Mouse (Mus musculus): Measurements from ENCODE around the gene Cped1.

Gene Cped1

GRCm38 (mm10) chr6:22168388-22168787 is 182.7 kb downstream of the Cped1 start:
- Histone ChIP-seq H3K27me3 (ENCODE audit: control insufficient read depth, insufficient read depth, low read length, poor library complexity, severe bottlenecking) (no peaks in the 10 kb centered on the region), H3K36me3 (ENCODE audit: control insufficient read depth, insufficient read depth, low read length, poor library complexity, severe bottlenecking) (no peaks in the 10 kb centered on the region)
- no peak for DNase-seq (ENCODE audit: low read depth, low spot score)

GRCm38 (mm10) chr6:22178721-22179295 is 193.1 kb downstream of the Cped1 start:
- Histone ChIP-seq H3K36me3 (ENCODE audit: control insufficient read depth, insufficient read depth, low read length, poor library complexity, severe bottlenecking) (no peaks in the 10 kb centered on the region), H3K27me3 (ENCODE audit: control insufficient read depth, insufficient read depth, low read length, poor library complexity, severe bottlenecking) (no peaks in the 10 kb centered on the region)
- no peak for DNase-seq (ENCODE audit: low read depth, low spot score)

DNA sequence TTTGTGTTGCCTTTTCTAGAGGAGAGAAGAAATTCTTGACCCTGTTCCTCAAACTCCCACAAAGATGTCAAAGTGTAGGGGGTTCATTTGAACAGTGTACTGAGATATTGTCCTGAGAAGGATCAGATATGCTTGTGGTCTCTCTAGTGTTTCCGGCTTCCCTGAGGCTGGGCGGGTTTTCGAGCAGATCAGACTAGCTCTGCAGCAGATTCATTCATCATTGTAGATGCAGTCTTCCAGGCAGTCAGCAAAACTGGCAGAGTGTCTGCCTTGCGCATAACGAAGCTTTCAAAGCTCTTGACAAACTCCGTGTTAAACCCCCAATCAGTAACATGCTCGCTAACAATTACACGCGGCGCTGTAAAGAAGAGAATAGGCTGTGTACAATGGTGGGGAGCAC is 194.6 kb downstream of the Cped1 start:
- H3K27me3 ChIP-seq (ENCODE audit: control insufficient read depth, insufficient read depth, low read length, poor library complexity, severe bottlenecking), result no peaks in the 10 kb centered on the region

GRCm38 (mm10) chr6:22186967-22187366 is 201.3 kb downstream of the Cped1 start:
- H3K36me3 ChIP-seq (ENCODE audit: control insufficient read depth, insufficient read depth, low read length, poor library complexity, severe bottlenecking), result no peaks in the 10 kb centered on the region
- DNase-seq (ENCODE audit: low read depth, low spot score), result no peak

More for the DNA sequence above, 194.6 kb downstream of the Cped1 start:
- no peaks in the 10 kb centered on the region for H3K36me3 ChIP-seq (ENCODE audit: control insufficient read depth, insufficient read depth, low read length, poor library complexity, severe bottlenecking)
- DNase-seq (ENCODE audit: low read depth, low spot score), result no peak

DNA sequence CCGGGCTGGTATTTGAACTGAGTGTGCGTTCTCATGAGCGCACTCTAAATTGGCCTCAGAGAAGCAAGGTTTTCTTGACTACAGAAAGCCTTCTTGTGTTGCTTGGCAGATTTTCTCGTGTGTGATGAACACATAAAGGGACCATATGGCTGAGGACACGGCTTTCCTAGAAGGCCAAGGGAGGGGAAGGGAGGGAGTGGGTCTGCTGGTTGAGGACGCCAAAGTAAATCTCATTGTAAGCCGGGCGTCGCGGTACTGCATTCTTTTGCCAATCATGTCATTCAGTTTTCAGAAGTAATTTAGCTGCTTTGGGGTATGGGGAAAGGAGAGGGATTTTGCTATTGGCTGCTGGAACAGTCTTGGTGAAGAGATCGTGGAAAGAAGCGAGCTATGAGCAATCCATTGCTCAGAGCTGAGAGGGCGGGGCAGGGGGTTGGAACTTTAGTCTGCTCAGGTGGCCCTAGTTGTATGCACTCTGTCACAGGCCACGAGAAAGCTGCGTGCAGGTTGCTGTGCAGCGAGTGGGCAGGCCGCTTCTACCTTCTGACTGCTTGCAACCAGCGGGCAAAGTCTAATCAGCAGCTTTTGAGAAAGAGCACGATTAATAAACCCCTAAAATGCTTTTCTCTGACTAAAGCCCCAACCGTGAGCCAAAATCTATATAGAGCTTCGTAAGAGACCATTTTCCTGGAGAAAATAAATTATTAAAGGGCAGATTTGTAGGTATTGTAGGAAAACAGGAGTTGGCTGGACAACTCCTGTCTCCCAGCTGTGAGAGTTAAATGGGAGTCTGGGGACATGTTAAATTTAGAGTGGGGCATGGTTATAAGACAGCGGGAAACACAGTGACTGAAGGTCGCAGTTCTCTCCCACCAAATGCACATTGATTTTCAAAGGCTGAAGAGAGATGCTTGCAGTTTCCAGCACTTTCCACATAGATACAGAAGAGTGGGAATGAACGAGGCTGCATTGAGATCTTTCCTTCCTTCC is 203.9 kb downstream of the Cped1 start:
- Histone ChIP-seq H3K27me3 (ENCODE audit: control insufficient read depth, insufficient read depth, low read length, poor library complexity, severe bottlenecking) (no peaks in the 10 kb centered on the region), H3K36me3 (ENCODE audit: control insufficient read depth, insufficient read depth, low read length, poor library complexity, severe bottlenecking) (no peaks in the 10 kb centered on the region)
- no peak for DNase-seq (ENCODE audit: low read depth, low spot score)

More at GRCm38 (mm10) chr6:22186967-22187366, 201.3 kb downstream of the Cped1 start:
- H3K27me3 ChIP-seq (ENCODE audit: control insufficient read depth, insufficient read depth, low read length, poor library complexity, severe bottlenecking), result no peaks in the 10 kb centered on the region

DNA sequence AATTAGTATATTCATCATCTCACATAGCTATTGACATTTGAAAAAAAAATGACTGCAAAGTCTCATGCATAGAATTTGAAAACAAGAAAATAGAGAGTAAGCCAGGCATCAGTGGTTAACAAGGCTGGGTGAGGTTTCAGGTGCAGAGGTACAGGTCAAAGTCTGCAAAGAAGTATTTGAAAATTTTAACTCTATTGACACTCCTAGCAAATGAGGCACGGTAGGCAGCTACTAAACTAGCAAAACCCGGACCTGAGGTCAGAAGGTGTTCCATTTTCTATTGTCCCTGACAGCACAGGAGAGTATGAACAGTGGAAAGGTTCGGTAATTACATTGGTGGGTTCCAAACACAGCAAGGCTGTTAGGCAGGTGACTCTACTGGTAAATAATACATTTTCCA is 212.9 kb downstream of the Cped1 start:
- Histone ChIP-seq H3K36me3 (ENCODE audit: control insufficient read depth, insufficient read depth, low read length, poor library complexity, severe bottlenecking) (no peaks in the 10 kb centered on the region), H3K27me3 (ENCODE audit: control insufficient read depth, insufficient read depth, low read length, poor library complexity, severe bottlenecking) (no peaks in the 10 kb centered on the region)
- no peak for DNase-seq (ENCODE audit: low read depth, low spot score)

DNA sequence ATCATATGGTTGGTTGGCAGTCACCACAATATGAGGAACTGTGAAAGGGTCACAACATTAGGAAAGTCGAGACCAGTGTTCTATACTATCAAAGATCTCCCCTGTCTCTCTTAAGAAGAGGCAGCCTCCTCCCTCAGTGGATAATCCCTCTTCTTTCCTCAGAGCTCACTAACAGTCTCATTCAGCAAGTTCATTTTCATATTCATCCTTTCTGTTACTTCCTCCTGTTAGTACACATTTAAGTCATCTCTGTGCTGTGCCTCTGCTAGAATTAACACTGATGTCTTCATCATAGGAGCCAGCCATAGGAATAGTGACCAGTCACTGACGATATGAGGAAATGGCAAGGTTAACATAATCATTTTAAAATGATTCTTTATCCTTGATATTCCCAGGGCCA is 213.8 kb downstream of the Cped1 start:
- Histone ChIP-seq H3K27me3 (ENCODE audit: control insufficient read depth, insufficient read depth, low read length, poor library complexity, severe bottlenecking) (no peaks in the 10 kb centered on the region), H3K36me3 (ENCODE audit: control insufficient read depth, insufficient read depth, low read length, poor library complexity, severe bottlenecking) (no peaks in the 10 kb centered on the region)
- DNase-seq (ENCODE audit: low read depth, low spot score), result no peak

DNA sequence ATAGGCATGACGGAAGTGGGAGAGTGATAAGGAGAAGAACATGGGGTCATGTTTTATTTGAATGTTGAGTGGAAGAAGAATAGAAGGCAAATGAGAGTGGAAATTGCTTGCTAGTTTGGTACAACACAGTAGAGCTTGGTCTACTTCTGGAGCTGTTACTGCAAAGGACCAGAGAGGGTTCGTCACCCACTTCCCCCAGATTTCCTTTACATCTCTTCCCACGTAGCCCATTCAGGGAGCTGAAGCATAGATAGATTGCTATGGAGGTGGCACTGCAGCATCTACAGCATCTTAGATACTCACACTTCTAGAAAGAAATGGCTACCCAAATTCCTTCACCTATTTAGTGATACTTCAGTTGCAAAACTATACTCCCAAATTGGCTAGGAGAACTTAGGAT is 214.4 kb downstream of the Cped1 start:
- no peaks in the 10 kb centered on the region for H3K27me3 ChIP-seq (ENCODE audit: control insufficient read depth, insufficient read depth, low read length, poor library complexity, severe bottlenecking)
- no peak for DNase-seq (ENCODE audit: low read depth, low spot score)

DNA sequence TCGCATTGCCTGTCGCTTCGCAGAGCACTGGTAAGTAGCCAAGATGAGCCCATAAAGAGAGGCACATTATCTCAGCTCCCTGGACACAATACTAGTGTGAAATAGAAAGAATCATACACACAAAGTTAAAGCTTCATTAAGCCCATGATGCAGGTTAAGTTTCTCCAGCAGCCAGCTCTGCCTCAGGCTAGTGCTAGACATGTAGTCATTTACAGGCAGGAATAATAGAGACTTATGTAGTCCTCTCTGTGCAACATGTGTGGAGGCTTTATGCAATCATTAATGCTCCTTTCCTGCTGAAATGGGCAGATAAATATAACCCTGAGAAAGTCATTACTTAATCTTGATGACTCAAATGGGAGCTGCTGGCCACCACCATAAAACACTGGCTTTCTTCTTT is 216.2 kb downstream of the Cped1 start:
- Histone ChIP-seq H3K27me3 (ENCODE audit: control insufficient read depth, insufficient read depth, low read length, poor library complexity, severe bottlenecking) (no peaks in the 10 kb centered on the region), H3K36me3 (ENCODE audit: control insufficient read depth, insufficient read depth, low read length, poor library complexity, severe bottlenecking) (no peaks in the 10 kb centered on the region)
- DNase-seq (ENCODE audit: low read depth, low spot score), result no peak

More for the DNA sequence above, 214.4 kb downstream of the Cped1 start:
- no peaks in the 10 kb centered on the region for H3K36me3 ChIP-seq (ENCODE audit: control insufficient read depth, insufficient read depth, low read length, poor library complexity, severe bottlenecking)

GRCm38 (mm10) chr6:22205030-22205750 is 219.5 kb downstream of the Cped1 start:
- no peak for DNase-seq (ENCODE audit: low read depth, low spot score)
- Histone ChIP-seq H3K36me3 (ENCODE audit: control insufficient read depth, insufficient read depth, low read length, poor library complexity, severe bottlenecking) (no peaks in the 10 kb centered on the region), H3K27me3 (ENCODE audit: control insufficient read depth, insufficient read depth, low read length, poor library complexity, severe bottlenecking) (no peaks in the 10 kb centered on the region)

DNA sequence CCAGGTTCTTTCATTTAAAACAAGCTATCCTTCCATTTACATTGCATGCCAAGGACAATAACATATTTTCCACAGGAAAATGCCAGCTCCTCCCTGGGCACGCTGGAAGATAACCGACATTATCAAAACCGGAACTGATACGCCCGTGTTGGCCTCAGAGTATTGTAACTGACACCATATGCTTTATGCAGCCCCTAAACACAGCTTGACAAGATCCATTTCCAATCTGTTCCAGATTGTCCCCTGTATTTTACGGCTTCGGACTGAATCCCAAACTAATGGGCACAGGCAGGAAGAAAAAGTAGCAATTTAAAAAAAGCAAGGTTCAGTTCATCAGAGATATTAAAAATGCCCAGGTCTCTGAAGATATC is 220.0 kb downstream of the Cped1 start:
- DNase-seq (ENCODE audit: low read depth, low spot score), result no peak
- no peaks in the 10 kb centered on the region for H3K27me3 ChIP-seq (ENCODE audit: control insufficient read depth, insufficient read depth, low read length, poor library complexity, severe bottlenecking)

GRCm38 (mm10) chr6:22206179-22206578 is 220.5 kb downstream of the Cped1 start:
- H3K27me3 ChIP-seq (ENCODE audit: control insufficient read depth, insufficient read depth, low read length, poor library complexity, severe bottlenecking), result no peaks in the 10 kb centered on the region
- DNase-seq (ENCODE audit: low read depth, low spot score), result no peak

More for the DNA sequence above, 220.0 kb downstream of the Cped1 start:
- H3K36me3 ChIP-seq (ENCODE audit: control insufficient read depth, insufficient read depth, low read length, poor library complexity, severe bottlenecking), result no peaks in the 10 kb centered on the region

GRCm38 (mm10) chr6:22206630-22207293 is 221.0 kb downstream of the Cped1 start:
- Histone ChIP-seq H3K27me3 (ENCODE audit: control insufficient read depth, insufficient read depth, low read length, poor library complexity, severe bottlenecking) (no peaks in the 10 kb centered on the region), H3K36me3 (ENCODE audit: control insufficient read depth, insufficient read depth, low read length, poor library complexity, severe bottlenecking) (no peaks in the 10 kb centered on the region)
- DNase-seq (ENCODE audit: low read depth, low spot score), result no peak

More at GRCm38 (mm10) chr6:22206179-22206578, 220.5 kb downstream of the Cped1 start:
- no peaks in the 10 kb centered on the region for H3K36me3 ChIP-seq (ENCODE audit: control insufficient read depth, insufficient read depth, low read length, poor library complexity, severe bottlenecking)

- no peaks in the 10 kb centered on the region for H3K27me3 ChIP-seq (ENCODE audit: control insufficient read depth, insufficient read depth, low read length, poor library complexity, severe bottlenecking)
- H3K36me3 ChIP-seq (ENCODE audit: control insufficient read depth, insufficient read depth, low read length, poor library complexity, severe bottlenecking), result no peaks in the 10 kb centered on the region
- DNase-seq (ENCODE audit: low read depth, low spot score), result no peak
Observed at GRCm38 (mm10) chr6:22212158-22212557, 226.4 kb downstream of the Cped1 start.

Measured in splenic B cell, adult 2 months (primary cell).